Mouse (Mus musculus) ES-CJ7 (cell line): ENCODE results near the gene Midn.
A peak's percentile ranks its signal among the peaks of the same experiment; 100 is the strongest.

ENCODE experiments used
- DNase-seq: peaks from one replicate; pipeline ENCODE4 v3.0.0; 2011; ENCODE audit warnings: low read depth, low spot score

The Midn gene

DNA sequence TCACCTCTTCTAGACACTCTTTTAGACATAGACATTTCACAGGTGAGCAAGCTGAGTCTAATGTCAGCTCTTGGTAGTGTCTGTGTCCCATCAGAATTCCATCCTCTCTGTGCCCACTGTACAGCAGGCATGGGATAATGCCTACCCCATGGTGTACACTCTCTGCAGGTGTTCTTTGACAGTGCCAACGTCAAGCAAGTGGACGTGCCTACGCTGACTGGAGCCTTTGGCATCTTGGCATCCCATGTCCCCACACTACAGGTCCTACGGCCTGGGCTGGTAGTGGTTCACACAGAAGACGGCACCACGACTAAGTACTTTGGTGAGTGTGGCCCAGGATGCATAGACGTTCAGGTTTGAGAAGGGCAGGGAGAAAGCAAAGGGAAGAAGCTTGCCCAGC, 4.4 kb upstream of the Midn start:
- no peak for DNase-seq

DNA sequence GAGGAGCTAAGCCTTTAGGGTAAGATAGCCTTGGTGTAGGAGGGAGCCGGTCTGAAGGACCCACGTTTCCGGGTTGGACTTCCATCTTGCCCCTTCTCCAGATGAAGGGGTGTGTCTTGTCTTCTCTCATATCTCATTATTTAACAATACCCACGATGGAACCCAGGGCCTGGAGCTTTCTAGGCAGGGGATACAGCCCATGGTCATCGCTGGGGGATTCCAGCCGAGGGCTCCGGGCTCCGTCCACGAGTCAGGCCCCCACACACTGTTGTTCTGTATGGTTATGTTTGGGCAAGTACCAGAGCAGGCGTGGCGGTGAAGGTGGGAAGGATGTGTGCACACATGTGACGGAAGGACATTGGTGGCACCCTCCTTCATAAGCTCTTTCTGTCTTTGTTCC, 3.9 kb upstream of the Midn start:
- DNase-seq = no peak

- DNase-seq = peak; percentile 70
Observed at GRCm38 (mm10) chr10:80144864-80145838, 2.9 kb upstream of the Midn start.

GRCm38 (mm10) chr10:80145896-80146295, 2.2 kb upstream of the Midn start:
- DNase-seq = no peak

GRCm38 (mm10) chr10:80146568-80147011, 1.5 kb upstream of the Midn start:
- no peak for DNase-seq

DNA sequence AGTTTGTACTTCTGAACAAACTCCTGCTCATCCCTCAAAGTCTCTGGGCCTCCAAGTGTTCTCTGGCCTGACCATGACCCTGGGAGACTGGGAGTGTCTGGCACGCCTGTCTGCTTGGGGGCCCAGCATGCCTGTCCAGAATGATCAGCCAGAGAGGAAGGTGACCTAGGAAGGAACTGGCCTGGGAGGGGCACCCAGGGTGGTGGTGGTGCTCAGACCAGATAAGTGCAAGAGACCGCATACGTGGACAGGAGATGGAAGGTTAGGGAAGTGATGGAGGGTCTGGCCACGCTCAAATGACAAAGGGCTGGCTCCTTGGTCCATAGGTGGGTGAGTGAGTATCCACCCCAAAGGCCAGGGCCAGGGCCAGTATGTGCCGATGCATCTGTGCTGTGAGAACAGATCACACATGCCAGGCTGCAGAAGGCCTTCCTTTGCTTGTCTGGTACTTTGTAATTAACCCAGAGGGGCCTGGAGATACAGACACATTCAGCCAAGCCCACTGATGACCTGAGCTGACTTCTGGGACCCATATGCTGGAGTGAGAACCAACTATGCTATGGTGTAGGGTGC, 840 bp upstream of the Midn start:
- DNase-seq = no peak

DNA sequence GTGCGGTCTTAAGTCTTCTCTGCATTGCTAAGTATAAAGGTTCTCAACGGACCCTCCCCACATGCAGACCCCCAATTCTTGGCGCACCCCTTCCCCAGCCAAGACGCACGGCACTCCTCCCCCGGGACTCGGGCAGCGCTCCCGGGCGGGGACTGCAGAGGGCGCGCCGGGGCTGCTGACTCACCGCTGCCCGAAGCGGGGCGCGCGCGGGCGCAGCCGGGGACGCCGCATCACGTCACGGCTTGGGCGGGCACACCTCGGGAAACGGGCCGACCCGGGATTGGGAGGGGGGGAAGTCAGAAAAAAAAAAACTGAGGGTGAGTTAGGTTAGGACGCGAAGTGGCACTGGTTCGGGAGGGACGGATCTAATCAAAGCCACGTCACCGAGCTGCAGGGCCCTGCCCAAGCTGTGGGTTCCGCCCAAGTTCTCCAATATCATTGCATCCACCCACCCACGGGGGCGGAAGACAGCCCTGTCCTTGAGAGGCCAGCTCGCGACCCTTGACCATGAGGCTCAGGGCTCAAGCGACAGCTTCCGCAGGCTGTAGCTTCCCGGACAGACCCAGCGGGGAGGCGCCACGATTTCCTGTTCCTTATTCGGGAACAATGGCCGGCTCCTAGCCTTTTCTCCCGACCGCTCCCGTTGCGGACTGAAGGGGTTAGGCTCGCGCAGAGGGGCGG, 678 bp downstream of the Midn start:
- no peak for DNase-seq

- peak; percentile 99 for DNase-seq
Observed at GRCm38 (mm10) chr10:80149291-80150225, 1.5 kb downstream of the Midn start.

DNA sequence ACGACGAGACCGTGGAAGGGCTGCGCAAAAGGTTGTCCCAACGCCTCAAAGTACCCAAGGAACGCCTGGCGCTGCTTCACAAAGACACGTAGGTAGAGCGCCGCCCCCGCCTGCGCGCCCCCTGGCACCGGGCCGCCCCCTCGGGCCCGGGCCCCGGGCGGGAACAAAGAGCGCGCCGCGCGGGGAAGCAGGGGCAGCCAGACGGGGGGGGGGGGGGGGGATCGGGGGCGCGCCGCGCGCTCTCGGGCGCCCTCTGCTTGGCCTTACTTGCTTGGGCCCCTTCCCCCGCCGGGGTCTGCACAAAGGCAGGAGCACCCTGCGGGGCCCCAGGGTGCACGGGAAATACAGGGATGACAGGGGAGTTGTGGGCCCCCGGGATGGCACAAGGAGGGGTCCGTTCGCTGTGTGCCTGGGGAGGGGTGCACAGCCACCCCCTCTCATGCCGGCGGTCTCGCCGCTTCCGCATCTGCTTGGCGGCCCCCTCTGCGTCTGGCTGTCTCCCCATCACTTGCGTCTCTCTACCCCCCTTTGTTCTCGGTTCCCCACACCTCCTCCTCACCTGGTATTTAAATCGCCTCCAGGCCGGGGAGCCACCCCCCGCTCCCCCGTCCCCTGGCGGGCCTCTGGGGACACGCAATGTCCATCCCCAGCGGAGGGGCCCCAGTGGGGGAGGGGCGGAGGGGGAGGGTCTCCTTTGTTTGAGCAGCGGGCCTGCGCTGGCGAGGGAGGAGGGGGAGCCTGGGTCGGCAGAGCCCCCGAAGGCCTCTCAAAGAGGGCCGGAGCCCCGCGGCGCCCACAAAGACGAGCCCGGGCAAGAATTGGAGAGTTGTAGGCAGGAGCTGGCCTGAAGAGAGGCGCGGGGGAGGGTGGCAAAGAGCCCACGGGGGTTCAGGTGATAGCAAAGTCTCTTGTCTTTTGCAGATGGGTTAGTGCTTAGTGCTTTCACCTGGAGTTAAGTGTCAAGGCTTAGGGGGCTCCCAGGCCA, 2.4 kb downstream of the Midn start:
- DNase-seq = peak; percentile 55

- DNase-seq = peak; percentile 71
Observed at GRCm38 (mm10) chr10:80151211-80152034, 3.4 kb downstream of the Midn start.

- peak; percentile 37 for DNase-seq
Observed at GRCm38 (mm10) chr10:80152071-80152872, 4.2 kb downstream of the Midn start.

- no peak for DNase-seq
Observed at GRCm38 (mm10) chr10:80152873-80153260, 4.8 kb downstream of the Midn start.

GRCm38 (mm10) chr10:80153713-80154112, 5.6 kb downstream of the Midn start:
- no peak for DNase-seq

- DNase-seq = no peak
Observed at GRCm38 (mm10) chr10:80154384-80154783, 6.3 kb downstream of the Midn start.

DNA sequence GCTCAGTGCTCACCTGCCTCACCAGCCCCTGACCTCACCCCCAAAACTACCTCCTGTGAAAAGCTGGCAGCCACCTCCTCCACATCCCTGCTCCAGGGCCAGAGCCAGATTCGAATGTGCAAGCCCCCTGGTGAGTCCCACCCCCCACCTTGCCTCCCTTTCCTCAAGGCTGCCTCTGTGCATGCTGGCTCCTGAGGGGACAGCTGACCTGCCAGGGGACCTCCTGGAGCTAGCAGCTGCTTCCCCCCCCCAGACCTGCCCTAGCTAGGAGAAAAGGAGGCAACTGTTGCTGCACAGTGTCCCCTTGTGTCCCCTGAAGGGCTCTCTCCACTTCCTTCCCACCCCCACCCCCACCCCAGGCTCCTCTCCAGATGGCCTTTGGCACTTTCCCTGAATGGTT, 7.2 kb downstream of the Midn start:
- no peak for DNase-seq

- no peak for DNase-seq
Observed at GRCm38 (mm10) chr10:80156002-80156751, 8.1 kb downstream of the Midn start.

- no peak for DNase-seq
Observed at GRCm38 (mm10) chr10:80156752-80157053, 8.6 kb downstream of the Midn start.
